Mouse (Mus musculus) embryonic fibroblast, embryonic 13.5 days (primary cell): ENCODE measurements around the gene Tmem88b.

Source experiments
- CTCF ChIP-seq: IDR thresholded peaks from 2 replicates; pipeline ENCODE4 v1.5.1; 2011; ENCODE audit warnings: mild to moderate bottlenecking, control low read depth, low read length, moderate library complexity, borderline replicate concordance; ENCODE audit not compliant: insufficient read depth
- POLR2A ChIP-seq: IDR thresholded peaks from 2 replicates; pipeline ENCODE4 v1.6.1; 2011; ENCODE audit warnings: low read depth, mild to moderate bottlenecking, control low read depth, low read length, moderate library complexity

GRCm38 (mm10) chr4:155772786-155773185, 12.9 kb downstream of the Tmem88b start:
- TF ChIP-seq POLR2A (no peak), CTCF (no peak)
